Mouse (Mus musculus): ENCODE results near the gene Aqp2. TPM values are rescaled to one million over a fixed set of nuclear protein-coding genes. Genes with fewer than 3 reads are reported as not detected.

Gene Aqp2
- total and polyA plus RNA-seq, 3 experiments: not detected

- no peaks in the 10 kb centered on the region for H3K36me3 ChIP-seq (replicated peaks in 1 of 2; ENCODE audit: control insufficient read depth in 1 of 2, insufficient read depth in 1 of 2, low read length in 1 of 2)
- H3K4me1 ChIP-seq (ENCODE audit: control insufficient read depth in 1 of 2, insufficient read depth in 2 of 2): peaks cover 3 to 6% of the 10 kb centered on the region in 2 experiments; a peak in 2 of 4 replicates
- peaks cover 9% of the 10 kb centered on the region for H3K9me3 ChIP-seq (replicated peaks; ENCODE audit: low read length)
- dilution Hi-C loops (cut with MboI; ENCODE audit: extremely low pct_ligation_motif_present, extremely low pct_unique_long_range_greater_than_20kb, low sequenced_read_pairs) (no loop called here), in situ Hi-C loops (cut with MboI; ENCODE audit: low pct_ligation_motif_present, low pct_unique_long_range_greater_than_20kb, low sequenced_read_pairs) (no loop called here)
- no peak overlapping the region for H3K4me3 ChIP-seq (replicated peaks in 1 of 3; ENCODE audit: low read depth in 2 of 3, low read length in 2 of 3, poor library complexity in 1 of 3)
- peaks cover 93% of the 10 kb centered on the region for H3K27me3 ChIP-seq (replicated peaks)
- TF ChIP-seq CTCF (conservative IDR thresholded peaks at IDR 0.05 in 1 of 2, IDR thresholded peaks at IDR 0.05 in 1 of 2; ENCODE audit: low read depth in 2 of 2, low read length in 2 of 2) (no peak), POLR2AphosphoS2 (IDR thresholded peaks at IDR 0.05; ENCODE audit: low read depth, low read length) (no peak), TCF12 (IDR thresholded peaks at IDR 0.05; ENCODE audit: low read depth, low read length) (no peak), NELFE (IDR thresholded peaks at IDR 0.05; ENCODE audit: low read depth, low read length) (no peak), UBTF (IDR thresholded peaks at IDR 0.05; ENCODE audit: low read depth, low read length) (no peak), TBP (conservative IDR thresholded peaks at IDR 0.05; ENCODE audit: low read depth, low read length) (no peak), ZMIZ1 (IDR thresholded peaks at IDR 0.05; ENCODE audit: low read depth, low read length) (no peak), SIN3A (IDR thresholded peaks at IDR 0.05; ENCODE audit: low read length) (no peak), ZKSCAN1 (IDR thresholded peaks at IDR 0.05; ENCODE audit: borderline replicate concordance, low read depth, low read length) (no peak), RAD21 (IDR thresholded peaks at IDR 0.05; ENCODE audit: low read depth, low read length) (no peak), ZNF384 (IDR thresholded peaks at IDR 0.05; ENCODE audit: low read depth, low read length) (no peak), JUN (IDR thresholded peaks at IDR 0.05; ENCODE audit: insufficient read depth, low read depth, low read length) (no peak), HCFC1 (IDR thresholded peaks at IDR 0.05; ENCODE audit: low read depth, low read length) (no peak), USF2 (conservative IDR thresholded peaks at IDR 0.05; ENCODE audit: low read depth, low read length) (no peak), MXI1 (IDR thresholded peaks at IDR 0.05; ENCODE audit: low read depth, low read length) (no peak), SMC3 (IDR thresholded peaks at IDR 0.05; ENCODE audit: low read depth, low read length) (no peak), CHD1 (IDR thresholded peaks at IDR 0.05; ENCODE audit: low read depth, low read length) (no peak), NRF1 (IDR thresholded peaks at IDR 0.05; ENCODE audit: low read depth, low read length) (no peak)
- DNase-seq (ENCODE audit: extremely low read depth): no peak
- no peaks in the 10 kb centered on the region for H3K79me2 ChIP-seq (replicated peaks; ENCODE audit: control insufficient read depth, extremely low read depth, insufficient read depth, poor library complexity, severe bottlenecking)
- H3K27ac ChIP-seq (ENCODE audit: insufficient read depth, low read depth): no peak overlapping the region
- no peak overlapping the region for H3K9ac ChIP-seq (ENCODE audit: insufficient read depth, low read depth)
- no peak overlapping the region for H3K4me2 ChIP-seq (ENCODE audit: insufficient read depth, low read depth, poor library complexity, severe bottlenecking)
Observed at GRCm38 (mm10) chr15:99583463-99584344, 4.8 kb downstream of the Aqp2 start.
